Mouse (Mus musculus) right cerebral cortex, postnatal 14 days (tissue): ENCODE data around the gene Vmn1r210.
"Not testable (repeated sequence)": the region's sequence is repeated elsewhere in the genome, so short reads cannot be mapped to it uniquely, and the experiment has no call there.

Experiments used
- DNase-seq: peaks from one replicate; pipeline ENCODE4 v3.0.0; 2022

Vmn1r210 gene

DNA sequence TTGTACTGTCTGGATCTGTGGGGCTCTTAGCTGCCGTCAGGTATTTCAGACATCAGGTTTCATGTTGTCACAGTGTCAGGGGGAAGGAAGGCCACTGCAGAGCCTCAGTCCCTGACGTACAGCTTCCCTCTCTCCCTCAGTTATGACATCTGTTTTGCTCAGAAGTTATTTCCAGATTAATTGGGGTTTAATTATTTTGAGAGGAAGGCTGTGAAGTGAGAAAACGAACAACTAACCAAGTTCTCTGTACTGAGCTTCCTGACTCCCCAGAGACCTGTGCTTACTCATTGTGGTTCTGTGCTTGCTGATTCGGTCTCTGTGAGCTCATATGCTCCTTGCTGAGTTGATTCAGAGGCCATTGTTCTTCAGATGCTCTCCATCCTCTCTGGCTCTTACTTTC lies at the start of gene Vmn1r210:
Vmn1r210 (minus strand) TSS at position 101 of the 400 bp plus-strand sequence.
- no peak for DNase-seq

DNA sequence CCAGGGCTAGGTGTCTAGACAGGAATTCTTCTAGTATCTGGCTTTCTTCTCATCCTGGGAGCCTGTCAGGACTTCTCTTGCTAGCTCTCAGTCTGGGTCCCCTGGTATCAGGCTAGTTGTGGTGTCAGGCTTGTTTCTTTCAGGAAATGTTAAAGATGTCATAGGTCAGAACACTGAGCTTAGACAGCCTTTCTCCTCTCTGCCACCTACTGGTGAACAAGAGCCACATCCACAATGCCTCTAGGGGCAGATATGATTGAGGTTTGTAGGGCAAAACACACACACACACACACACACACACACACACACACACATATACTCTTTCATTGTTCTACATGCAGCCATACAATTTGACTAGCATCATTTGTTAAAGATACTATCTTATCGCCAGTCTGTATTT lies 48.1 kb upstream of the Vmn1r210 start:
- DNase-seq: no peak

DNA sequence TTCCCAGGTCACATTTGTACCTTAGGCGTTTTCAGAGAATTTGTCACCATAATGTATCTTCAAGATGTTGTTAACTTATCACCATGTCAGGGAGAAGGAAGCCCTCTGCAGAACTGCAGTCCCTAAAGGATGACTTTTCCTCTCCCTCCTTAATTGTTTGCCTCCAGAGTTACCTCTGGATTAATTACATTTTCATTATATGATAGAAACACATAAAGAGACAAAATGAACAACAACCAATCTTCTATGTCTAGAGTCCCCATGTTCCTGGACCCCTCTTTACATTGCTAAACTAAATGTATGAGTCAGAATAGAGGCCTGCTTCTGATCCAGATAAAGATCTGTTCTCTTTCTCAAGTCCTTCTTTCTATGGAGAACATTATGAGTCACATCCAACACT lies 26.3 kb upstream of the Vmn1r210 start, which contains the start of gene Vmn1r211:
Vmn1r211 (minus strand) TSS at position 101 of the 400 bp plus-strand sequence.
- no peak for DNase-seq

DNA sequence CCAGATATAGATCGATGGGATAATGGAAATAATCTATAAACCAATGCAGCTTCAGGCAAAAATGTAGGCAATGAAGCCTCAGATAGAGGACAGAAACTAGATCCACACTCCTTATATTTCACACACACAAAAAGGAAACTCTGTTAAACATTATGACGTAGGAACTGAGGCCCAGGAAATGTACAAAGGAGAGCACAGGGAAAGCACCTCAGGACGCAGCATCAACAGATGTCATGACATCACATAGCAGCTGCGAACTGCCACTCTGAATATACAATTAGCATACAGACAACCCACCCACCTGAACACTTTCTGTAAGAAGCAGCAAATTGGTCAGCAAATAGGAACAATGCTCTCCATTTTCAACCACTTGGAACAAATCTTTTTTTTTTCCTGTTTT lies 23.6 kb upstream of the Vmn1r210 start:
- no peak for DNase-seq

DNA sequence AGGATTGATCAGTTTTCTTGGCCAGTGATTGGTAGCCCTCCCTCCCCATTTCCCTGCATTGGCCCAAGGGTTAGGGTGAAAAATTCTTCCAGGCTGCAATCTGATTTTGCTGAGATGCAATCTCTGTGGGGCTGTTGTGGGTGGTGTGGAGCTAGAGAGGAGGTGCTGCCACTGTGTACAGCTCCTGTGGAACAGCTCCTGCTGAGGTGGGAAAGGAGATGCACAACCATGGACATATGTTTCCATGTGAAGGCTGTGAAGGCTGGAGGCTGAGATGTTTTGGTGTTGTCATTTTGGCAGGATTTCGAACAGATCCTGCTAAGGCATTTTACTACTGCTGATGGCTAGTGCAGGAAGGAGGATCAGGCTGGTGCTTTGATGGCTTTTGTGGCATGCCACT lies 15.7 kb upstream of the Vmn1r210 start:
- no peak for DNase-seq

DNA sequence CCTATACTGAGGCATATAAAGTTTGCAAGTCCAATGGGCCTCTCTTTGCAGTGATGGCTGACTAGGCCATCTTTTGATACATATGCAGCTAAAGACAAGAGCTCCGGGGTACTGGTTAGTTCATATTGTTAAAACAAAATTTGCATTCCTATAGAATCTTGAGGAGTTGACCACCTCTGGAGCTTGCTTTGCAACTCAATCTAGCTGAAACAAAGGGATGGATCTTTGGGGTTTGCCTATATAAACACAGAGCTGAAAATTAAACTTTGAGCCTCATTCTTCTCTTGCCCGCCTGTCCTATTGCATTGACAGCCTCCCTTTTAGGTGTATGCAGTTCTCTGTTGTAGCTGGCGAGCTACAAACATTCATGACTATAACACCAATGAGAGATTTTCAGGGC lies 13.2 kb upstream of the Vmn1r210 start:
- not testable (repeated sequence) for DNase-seq

DNA sequence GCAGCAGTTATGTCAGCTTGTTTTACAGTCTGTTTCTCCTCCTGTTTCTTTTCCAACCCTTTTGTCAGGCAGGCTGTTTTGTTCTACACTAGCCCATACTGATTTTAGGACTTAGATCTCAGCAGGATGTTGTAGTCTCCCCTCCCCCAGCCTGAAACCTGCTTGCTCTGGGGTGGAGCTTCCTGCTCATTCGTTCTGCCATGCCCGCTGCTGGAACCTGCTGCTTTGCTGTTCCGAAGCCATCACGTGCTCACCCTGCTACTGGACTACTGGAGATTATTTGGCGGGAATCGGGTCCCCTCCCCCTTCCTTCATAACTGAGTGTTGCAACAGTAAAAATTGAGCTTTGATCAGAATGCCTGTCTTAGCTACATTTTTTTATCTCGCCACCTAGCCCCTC lies 1.8 kb downstream of the Vmn1r210 start:
- DNase-seq: not testable (repeated sequence)

DNA sequence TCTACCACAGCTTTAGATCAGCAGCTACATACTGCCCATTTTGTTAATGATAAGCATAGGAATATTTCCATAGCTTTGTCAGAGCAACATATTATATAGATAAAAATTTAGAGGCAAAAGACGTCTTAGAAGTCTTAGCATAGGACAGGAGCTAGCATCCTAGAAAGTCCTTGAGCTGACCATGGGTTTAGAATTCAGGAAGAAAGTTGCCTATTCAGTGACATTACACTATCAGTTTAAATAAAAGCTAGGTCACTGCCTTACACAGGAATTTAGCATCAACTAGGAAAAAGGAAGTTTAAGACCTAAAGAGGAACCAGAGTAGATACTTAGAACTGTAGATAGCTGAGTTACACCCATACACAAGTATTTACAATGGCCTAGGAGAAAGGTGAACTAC lies 9.5 kb downstream of the Vmn1r210 start:
- not testable (repeated sequence) for DNase-seq

DNA sequence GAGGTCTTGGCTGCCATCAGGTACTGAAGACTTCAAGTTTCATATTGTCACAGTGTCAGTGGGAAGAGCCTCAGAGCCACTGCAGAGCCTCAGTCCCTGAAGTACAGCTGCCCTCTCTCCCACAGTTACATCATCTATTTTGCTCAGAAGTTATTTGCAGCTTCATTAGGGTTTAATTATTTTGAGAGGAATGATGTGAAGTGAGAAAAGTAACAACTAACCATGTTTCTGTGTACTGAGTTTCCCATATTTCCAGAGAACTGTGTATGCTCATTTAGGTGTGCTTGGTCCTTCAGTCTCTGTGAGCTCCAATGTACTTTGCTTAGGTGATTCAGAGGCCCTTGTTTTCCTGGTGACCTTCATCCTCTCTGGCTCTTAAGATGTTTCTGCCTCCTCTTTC lies 21.6 kb downstream of the Vmn1r210 start, which contains the start of gene Vmn1r209:
Vmn1r209 (minus strand) TSS at position 101 of the 400 bp plus-strand sequence.
- not testable (repeated sequence) for DNase-seq

DNA sequence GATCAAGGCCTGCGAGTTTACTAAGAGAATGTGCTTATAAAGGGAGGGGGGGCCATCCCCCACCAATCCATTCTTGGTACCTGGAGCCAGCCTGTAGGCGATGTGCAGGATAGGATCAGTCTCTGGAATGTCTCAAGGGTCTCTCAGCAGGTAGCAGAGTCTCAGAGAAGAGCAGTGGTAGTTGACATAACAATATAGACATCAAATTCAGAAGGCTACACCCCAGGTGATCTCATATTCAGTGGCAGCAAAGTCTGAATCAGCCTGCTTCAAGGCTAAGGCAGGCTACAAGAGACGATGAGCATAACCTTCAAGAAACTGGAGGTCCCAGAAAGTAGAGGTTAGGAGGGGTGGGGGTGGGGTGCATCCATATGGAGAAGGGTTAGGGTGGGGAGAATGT lies 43.1 kb downstream of the Vmn1r210 start:
- DNase-seq: not testable (repeated sequence)

DNA sequence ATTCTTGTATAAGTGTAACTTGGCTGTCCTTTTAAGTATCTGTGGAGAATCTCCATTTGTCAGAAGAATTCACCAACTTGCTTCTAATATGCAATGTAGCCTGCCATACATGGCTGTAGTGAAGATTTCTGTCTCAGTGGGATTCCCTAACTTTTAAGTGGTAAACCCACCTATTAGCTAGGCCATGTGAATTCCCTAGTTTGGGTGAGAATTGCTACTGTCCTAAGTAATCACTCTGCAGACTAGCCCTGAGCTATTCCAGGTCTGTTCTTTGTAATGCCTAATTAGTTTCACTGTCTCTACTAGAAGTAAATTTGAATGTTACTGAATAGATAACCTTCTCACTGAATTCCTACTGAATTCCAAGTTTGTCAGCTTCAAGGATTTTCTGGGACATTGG lies 47.0 kb downstream of the Vmn1r210 start:
- DNase-seq: not testable (repeated sequence)

DNA sequence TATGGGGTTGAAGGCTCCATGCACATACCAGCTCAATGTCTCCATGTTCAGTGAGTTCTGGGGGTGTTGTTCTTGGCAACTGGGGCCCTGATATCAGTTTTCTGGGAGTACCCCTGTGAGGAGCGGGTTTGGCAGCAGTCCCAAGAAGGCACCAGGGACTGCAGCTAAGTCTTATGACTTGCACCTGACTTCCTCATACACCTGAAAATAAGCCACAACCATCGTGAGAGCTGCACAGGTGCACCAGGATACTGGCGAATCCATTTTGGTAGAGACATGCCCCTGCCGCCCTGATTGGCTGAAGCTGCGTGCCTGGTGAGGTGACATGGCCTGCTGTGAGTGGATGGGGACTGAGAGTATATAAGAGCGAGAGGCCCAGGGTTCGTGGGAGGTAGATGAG lies 53.8 kb downstream of the Vmn1r210 start, which contains the start of gene Vmn1r208:
Vmn1r208 (minus strand) TSS at position 101 of the 400 bp plus-strand sequence.
- not testable (repeated sequence) for DNase-seq
